Mouse (Mus musculus): ENCODE measurements around the gene 2900092C05Rik.

The 2900092C05Rik gene

DNA sequence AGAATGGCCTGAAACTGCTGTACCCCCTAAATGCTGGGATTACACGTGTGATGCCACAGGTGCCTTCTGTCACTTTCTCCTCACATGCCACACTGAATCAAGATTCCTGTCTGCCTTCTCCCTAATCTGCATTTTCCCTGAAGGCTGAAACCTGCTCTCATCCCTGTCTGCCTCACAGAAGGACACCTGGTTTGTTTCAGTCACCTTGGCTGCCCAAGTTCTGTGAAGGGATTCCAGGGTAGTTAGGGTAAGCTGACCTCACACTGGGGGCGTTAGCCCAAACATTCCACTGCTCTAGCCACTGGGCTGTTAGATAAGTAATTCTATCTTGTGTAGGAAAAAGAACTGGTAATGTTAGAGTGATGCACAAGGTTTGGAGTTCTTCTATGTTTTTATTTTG is at the start of gene 2900092C05Rik:
TSS of gene 2900092C05Rik (plus strand) at position 301 of the 400 bp plus-strand sequence.
- DNase-seq, result no peak

DNA sequence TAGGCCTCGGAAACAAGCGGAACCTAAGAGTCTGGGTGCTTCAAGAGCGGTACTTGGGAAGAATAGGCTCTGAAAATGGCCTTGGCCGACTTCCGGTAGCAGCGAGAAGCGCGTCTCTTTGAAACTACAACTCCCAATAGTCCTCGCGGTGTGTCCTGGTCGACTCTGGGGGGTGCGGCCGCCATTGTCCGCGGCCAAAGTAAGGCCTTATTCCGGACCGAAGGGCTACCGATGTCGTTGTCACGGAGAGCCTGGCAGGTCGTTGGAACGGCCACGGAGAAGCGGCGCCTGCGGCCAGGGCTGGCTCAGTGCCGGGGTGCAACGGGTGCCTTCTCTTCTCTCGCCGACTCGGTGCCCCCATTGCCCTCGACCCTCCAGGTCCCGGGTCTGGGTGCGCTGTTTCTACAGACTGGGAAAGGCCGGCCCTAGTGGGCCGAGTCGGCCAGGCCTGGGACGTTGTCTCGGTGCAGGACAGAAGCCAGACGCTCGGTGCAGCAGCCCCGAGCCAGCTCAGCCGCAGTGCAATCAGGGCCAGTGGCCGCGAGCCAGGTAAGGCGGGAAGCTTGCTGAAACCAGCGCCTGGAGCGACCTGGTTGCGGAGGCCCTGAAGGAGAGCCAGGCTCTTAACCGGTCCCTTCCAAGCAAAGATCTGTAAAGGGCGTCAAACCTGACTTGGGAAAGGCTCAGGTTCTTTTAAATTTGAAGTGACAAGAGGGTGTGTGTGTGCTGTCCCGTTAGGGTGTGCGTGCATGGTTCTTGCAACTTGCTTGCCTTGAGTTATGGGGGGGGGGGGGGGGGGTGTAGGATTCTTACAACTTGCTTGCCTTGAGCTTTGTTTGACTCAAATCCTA is 33.9 kb upstream of the 2900092C05Rik start, which contains the start of gene Zfp606:
TSS of gene Zfp606 (plus strand) at position 136 of the 851 bp plus-strand sequence.
- peak; percentile 65 to 71 for DNase-seq

- DNase-seq, result no peak
Measured at GRCm38 (mm10) chr7:12479009-12479346, 33.3 kb upstream of the 2900092C05Rik start.

DNA sequence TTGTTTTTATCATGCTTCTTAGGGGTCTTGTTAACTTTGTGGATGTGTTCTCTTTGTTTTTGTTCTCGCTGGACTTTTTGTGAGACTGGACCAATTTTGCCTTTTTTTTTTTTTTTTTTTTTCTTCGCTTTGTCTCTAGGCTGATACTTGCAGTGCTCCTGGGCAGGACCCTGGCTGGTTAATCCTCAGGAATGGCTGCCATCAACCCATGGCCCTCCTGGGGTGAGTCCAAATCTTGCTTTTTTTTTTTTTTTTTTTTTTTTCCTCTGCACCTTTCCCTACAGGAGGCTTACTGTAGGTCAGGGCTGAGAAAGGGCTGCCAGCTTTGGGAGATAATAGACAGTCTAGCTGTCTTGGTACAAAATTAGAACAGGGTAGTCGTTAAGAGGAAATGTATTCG is 32.8 kb upstream of the 2900092C05Rik start:
- DNase-seq, result no peak

DNA sequence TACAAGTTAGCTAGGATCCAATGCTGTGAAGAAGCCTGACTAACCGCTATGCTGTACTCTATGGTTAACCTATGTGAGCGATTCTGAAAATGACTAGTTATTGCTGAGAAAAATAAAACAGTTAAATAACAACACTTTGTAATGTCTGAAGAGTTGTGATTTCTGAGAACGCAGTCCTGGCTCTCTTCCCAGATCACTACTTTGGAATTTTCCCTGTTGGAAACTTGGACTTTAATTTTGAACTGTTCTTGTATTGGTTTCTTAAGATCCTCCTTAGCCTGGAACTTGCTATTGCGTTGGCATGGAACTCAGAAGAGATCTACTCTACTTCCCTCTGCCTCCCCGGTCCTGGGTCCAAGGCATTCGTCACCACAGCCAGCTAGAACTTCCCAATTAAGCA is 28.5 kb upstream of the 2900092C05Rik start:
- no peak for DNase-seq

- DNase-seq, result no peak
Measured at GRCm38 (mm10) chr7:12485956-12486355, 26.4 kb upstream of the 2900092C05Rik start.

DNA sequence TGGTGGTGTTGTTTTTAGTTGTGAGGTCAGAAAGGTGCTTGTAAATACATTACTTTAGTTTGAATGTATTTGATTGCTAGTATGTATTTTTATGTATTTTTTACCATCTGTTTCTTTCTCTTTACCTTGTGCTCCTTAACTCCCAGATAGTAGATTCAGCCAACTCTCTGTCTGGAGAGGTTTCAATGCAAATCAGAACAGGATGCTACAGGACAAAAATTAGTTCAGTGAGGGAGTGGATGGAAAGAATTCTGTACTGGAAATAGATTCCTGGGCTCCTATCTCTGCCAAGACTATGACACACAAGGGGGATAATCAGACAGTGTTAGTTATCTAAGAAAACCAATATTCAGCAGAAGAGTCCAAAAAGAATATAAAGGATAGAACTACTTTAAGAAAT is 25.6 kb upstream of the 2900092C05Rik start:
- DNase-seq, result no peak

- DNase-seq, result no peak
Measured at GRCm38 (mm10) chr7:12510913-12511312, 1.4 kb upstream of the 2900092C05Rik start.
